Mouse (Mus musculus): ENCODE measurements around the gene D10Wsu102e. TPM values are rescaled to one million over a fixed set of nuclear protein-coding genes. Genes with fewer than 3 reads are reported as not detected.

The D10Wsu102e gene
- polyA plus RNA-seq, 1 experiment from 2014 or later = 1.2 TPM

DNA sequence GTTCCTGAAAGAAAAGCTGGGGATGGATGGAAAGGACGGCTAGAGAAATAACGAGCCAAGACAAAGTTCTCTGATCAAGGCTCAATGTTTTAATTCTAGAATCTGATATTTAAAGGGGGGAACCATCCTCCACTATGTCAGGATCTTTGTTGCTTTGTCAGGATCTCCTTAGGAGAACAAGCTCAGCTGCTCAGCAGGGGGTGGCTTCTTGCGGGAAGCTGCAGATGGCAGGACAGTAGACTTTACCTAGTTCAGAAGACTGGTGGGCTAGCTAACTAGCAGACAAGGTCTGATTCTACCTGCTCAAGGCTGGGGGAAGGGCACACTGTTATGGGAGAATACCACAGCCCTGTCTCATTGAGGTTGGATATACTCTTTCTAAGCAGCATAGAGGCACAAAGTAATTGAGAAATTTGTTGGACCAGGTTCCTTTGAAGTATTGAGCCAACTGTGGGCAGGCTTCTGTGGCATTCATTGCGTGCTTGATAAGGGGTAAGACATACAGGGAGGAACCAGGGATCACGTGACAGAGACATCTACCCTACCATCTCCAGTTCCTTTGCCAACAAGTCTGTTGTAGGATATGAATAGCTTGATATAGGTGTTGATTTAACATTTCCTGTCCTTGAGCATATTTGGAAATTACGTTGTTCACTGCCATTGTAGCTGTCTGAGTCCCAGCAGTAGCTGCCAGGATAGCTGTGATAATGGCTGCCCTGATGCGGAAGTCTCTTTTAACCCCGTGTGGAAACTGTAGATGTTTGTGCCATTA is 17.1 kb downstream of the D10Wsu102e start:
- H3K36me3 ChIP-seq (ENCODE audit: control insufficient read depth, insufficient read depth, low read length) = peaks cover 4% of the 10 kb centered on the region; the same call in 1 of the 2 replicates
- ATAC-seq (ENCODE audit: low read depth) = no peak
- H3K4me2 ChIP-seq (ENCODE audit: low read depth, low read length) = no peak overlapping the region
- H3K9ac ChIP-seq (replicated peaks; ENCODE audit: low read depth, low read length) = no peak overlapping the region
- no peaks in the 10 kb centered on the region for H3K4me1 ChIP-seq (ENCODE audit: control insufficient read depth, insufficient read depth, low read length)
- no peak overlapping the region for H3K27ac ChIP-seq (ENCODE audit: low read depth, low read length)
- no peaks in the 10 kb centered on the region for H3K27me3 ChIP-seq (ENCODE audit: control insufficient read depth, insufficient read depth, low read length)
- no peaks in the 10 kb centered on the region for H3K9me3 ChIP-seq (ENCODE audit: control insufficient read depth, low read length)
- WGBS = 94% methylated on average over 8 of the region's 8 CpGs
- no peak overlapping the region for H3K4me3 ChIP-seq (ENCODE audit: low read depth, low read length)

GRCm38 (mm10) chr10:83378083-83378833 is 18.2 kb downstream of the D10Wsu102e start:
- no peak; the same call in 1 of the 2 replicates for ATAC-seq (ENCODE audit: low read depth)
- Histone ChIP-seq H3K27ac (ENCODE audit: low read depth, low read length) (no peak overlapping the region), H3K4me1 (ENCODE audit: control insufficient read depth, insufficient read depth, low read length) (no peaks in the 10 kb centered on the region), H3K4me2 (ENCODE audit: low read depth, low read length) (no peak overlapping the region), H3K27me3 (ENCODE audit: control insufficient read depth, insufficient read depth, low read length) (no peaks in the 10 kb centered on the region), H3K9ac (replicated peaks; ENCODE audit: low read depth, low read length) (no peak overlapping the region), H3K9me3 (ENCODE audit: control insufficient read depth, low read length) (no peaks in the 10 kb centered on the region), H3K36me3 (ENCODE audit: control insufficient read depth, insufficient read depth, low read length) (peaks cover 4% of the 10 kb centered on the region; the same call in 1 of the 2 replicates), H3K4me3 (ENCODE audit: low read depth, low read length) (no peak overlapping the region)
- WGBS = 76% methylated on average over 9 of the region's 9 CpGs

- Histone ChIP-seq H3K4me3 (ENCODE audit: low read depth, low read length) (no peak overlapping the region), H3K27me3 (ENCODE audit: control insufficient read depth, insufficient read depth, low read length) (no peaks in the 10 kb centered on the region), H3K27ac (ENCODE audit: low read depth, low read length) (no peak overlapping the region), H3K4me1 (ENCODE audit: control insufficient read depth, insufficient read depth, low read length) (no peaks in the 10 kb centered on the region), H3K36me3 (ENCODE audit: control insufficient read depth, insufficient read depth, low read length) (no peaks in the 10 kb centered on the region), H3K4me2 (ENCODE audit: low read depth, low read length) (no peak overlapping the region), H3K9ac (replicated peaks; ENCODE audit: low read depth, low read length) (no peak overlapping the region), H3K9me3 (ENCODE audit: control insufficient read depth, low read length) (no peaks in the 10 kb centered on the region)
- 100% methylated on average over 2 of the region's 2 CpGs for WGBS
- no peak for ATAC-seq (ENCODE audit: low read depth)
These were observed 20.5 kb downstream of the D10Wsu102e start for GRCm38 (mm10) chr10:83380501-83380900.

DNA sequence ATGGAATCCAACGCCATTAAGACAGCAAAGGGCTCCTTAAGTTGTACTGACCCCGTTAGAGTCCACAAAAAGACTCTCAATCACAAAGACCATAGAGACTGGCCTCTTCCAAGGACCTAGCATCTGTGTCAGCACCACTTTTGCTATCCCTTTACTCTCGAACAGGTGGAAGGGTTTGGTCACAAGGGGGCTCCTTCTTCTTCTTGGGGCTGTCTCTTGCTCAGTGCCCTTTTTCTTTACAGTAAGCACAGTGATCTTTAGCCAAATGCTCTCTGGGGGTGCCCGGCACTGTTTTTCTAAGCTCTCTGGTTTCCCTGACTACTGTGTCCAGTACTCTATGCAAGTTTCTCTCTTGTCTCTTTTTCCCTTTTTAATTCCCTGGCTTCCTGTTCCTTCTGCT is 22.5 kb downstream of the D10Wsu102e start:
- no peak overlapping the region for H3K27ac ChIP-seq (ENCODE audit: low read depth, low read length)
- no peaks in the 10 kb centered on the region for H3K4me1 ChIP-seq (ENCODE audit: control insufficient read depth, insufficient read depth, low read length)
- no peak for ATAC-seq (ENCODE audit: low read depth)
- no peak overlapping the region for H3K4me2 ChIP-seq (ENCODE audit: low read depth, low read length)
- no peaks in the 10 kb centered on the region for H3K36me3 ChIP-seq (ENCODE audit: control insufficient read depth, insufficient read depth, low read length)
- H3K27me3 ChIP-seq (ENCODE audit: control insufficient read depth, insufficient read depth, low read length) = no peaks in the 10 kb centered on the region
- no peak overlapping the region for H3K9ac ChIP-seq (replicated peaks; ENCODE audit: low read depth, low read length)
- WGBS = 81% methylated on average over 4 of the region's 4 CpGs
- no peak overlapping the region for H3K4me3 ChIP-seq (ENCODE audit: low read depth, low read length)
- no peaks in the 10 kb centered on the region for H3K9me3 ChIP-seq (ENCODE audit: control insufficient read depth, low read length)

DNA sequence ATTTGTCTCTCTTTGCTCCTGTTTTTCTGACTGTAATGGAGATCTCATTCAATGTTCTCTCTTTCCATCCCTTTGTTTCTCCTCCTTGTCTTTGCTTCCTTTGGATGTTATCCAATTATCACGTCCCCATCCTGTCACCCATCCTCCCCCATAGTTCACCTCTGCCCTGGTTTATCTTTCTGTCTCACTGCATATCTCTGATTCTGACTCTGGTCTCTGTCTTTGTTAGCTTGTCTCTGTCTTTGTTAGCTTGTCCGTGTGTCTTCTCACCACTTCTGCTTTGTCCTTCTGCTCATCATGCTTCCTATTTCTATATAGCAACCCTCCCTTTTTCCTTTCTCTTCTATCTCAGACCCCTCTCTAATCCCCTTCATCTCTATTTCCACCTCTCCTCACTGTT is 23.0 kb downstream of the D10Wsu102e start:
- H3K36me3 ChIP-seq (ENCODE audit: control insufficient read depth, insufficient read depth, low read length) = no peaks in the 10 kb centered on the region
- H3K27me3 ChIP-seq (ENCODE audit: control insufficient read depth, insufficient read depth, low read length) = no peaks in the 10 kb centered on the region
- H3K4me2 ChIP-seq (ENCODE audit: low read depth, low read length) = no peak overlapping the region
- 88% methylated on average over 2 of the region's 2 CpGs for WGBS
- no peak for ATAC-seq (ENCODE audit: low read depth)
- H3K4me3 ChIP-seq (ENCODE audit: low read depth, low read length) = no peak overlapping the region
- H3K9ac ChIP-seq (replicated peaks; ENCODE audit: low read depth, low read length) = no peak overlapping the region
- H3K27ac ChIP-seq (ENCODE audit: low read depth, low read length) = no peak overlapping the region
- no peaks in the 10 kb centered on the region for H3K9me3 ChIP-seq (ENCODE audit: control insufficient read depth, low read length)
- no peaks in the 10 kb centered on the region for H3K4me1 ChIP-seq (ENCODE audit: control insufficient read depth, insufficient read depth, low read length)

DNA sequence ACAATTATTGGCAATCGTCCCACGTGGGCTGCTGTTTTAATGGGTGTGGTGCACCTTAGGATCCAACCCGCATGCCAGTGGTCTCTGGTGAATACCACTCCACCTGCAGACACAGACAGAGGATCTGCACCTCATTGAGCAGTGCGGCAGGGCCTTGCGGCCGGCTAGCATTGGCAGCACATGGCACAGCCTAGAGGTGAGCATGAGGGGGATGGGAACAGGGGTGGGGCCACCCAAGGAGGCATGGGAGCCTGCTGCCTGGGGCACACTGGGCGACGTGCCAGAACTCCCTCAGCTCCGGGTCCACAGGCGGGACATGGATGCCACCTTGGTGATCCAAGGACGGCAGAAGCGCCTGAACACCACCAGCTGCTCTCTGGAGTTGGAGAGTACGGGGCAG is 23.8 kb downstream of the D10Wsu102e start:
- WGBS = 89% methylated on average over 13 of the region's 13 CpGs

DNA sequence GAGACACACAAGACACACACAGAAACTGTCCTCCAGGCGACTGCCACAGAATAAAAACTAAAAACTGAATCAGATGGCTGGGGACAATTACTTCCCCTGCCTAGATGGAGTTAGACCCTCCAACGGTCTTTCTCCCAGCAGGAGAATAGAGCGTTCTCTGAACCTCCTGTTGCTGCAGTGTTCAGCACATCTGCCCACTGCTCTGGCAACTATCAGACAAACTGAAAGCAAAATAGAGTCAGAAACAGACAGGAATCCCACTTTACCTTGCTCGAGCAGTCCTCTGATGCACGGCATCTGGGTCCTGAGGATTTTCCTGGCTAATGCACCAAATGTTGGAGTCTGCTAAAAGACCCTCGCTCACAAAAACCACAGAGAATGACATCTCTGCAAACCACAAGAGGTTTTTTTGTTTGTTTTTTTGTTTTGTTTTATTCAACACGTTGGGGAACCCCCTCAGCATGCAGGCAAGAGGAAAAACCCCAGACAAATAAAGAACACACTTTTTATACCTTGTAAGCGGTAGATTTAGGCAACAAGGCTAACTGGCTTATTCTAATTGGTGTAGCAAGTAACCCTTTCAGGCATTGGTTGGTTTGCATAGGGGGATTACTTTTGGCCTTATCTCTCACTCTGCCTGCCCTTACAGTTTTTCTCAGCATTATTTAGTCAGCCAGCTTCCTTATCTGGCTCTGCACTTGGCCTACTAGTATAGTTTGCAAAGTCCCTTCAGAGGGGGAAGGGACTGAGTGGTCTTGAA is 24.6 kb downstream of the D10Wsu102e start:
- H3K36me3 ChIP-seq (ENCODE audit: control insufficient read depth, insufficient read depth, low read length) = no peaks in the 10 kb centered on the region
- WGBS = 92% methylated on average over 8 of the region's 8 CpGs

More for the DNA sequence above, 23.8 kb downstream of the D10Wsu102e start:
- no peak overlapping the region for H3K9ac ChIP-seq (replicated peaks; ENCODE audit: low read depth, low read length)
- H3K36me3 ChIP-seq (ENCODE audit: control insufficient read depth, insufficient read depth, low read length) = no peaks in the 10 kb centered on the region
- H3K4me3 ChIP-seq (ENCODE audit: low read depth, low read length) = no peak overlapping the region
- no peaks in the 10 kb centered on the region for H3K27me3 ChIP-seq (ENCODE audit: control insufficient read depth, insufficient read depth, low read length)
- H3K4me2 ChIP-seq (ENCODE audit: low read depth, low read length) = no peak overlapping the region
- no peaks in the 10 kb centered on the region for H3K4me1 ChIP-seq (ENCODE audit: control insufficient read depth, insufficient read depth, low read length)
- H3K27ac ChIP-seq (ENCODE audit: low read depth, low read length) = no peak overlapping the region
- ATAC-seq (ENCODE audit: low read depth) = no peak
- no peaks in the 10 kb centered on the region for H3K9me3 ChIP-seq (ENCODE audit: control insufficient read depth, low read length)

DNA sequence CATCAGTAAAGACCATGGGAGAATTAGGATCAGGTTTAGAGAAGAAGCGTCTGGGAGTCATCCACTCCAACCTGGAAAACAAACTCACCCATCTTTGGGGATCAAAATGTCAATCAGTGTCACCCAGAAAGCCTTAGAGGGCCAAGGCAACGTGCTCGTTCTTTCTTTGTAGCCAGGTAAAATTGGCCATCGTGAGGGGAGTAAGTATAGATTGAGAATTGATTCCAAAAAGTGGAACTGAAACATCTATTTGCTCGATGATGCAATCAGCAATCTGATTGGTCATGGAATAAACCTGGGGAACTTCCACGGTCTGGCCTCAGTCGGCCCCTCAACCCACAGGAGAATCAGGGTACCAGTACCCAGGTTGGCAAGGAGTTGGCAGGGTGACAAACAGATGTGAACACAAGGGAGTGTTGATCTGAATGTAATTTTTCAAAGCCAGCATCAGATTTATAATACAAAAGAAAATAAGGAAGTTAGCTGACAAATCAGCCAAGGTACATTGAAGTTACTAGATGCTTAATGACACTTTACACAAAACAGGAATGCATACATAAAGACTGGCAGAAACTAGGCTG is 25.4 kb downstream of the D10Wsu102e start:
- WGBS = 96% methylated on average over 7 of the region's 7 CpGs
- no peaks in the 10 kb centered on the region for H3K4me1 ChIP-seq (ENCODE audit: control insufficient read depth, insufficient read depth, low read length)

More for the DNA sequence above, 24.6 kb downstream of the D10Wsu102e start:
- no peak overlapping the region for H3K27ac ChIP-seq (ENCODE audit: low read depth, low read length)
- H3K9me3 ChIP-seq (ENCODE audit: control insufficient read depth, low read length) = no peaks in the 10 kb centered on the region
- ATAC-seq (ENCODE audit: low read depth) = no peak
- no peaks in the 10 kb centered on the region for H3K4me1 ChIP-seq (ENCODE audit: control insufficient read depth, insufficient read depth, low read length)
- H3K9ac ChIP-seq (replicated peaks; ENCODE audit: low read depth, low read length) = no peak overlapping the region
- no peak overlapping the region for H3K4me2 ChIP-seq (ENCODE audit: low read depth, low read length)
- H3K4me3 ChIP-seq (ENCODE audit: low read depth, low read length) = no peak overlapping the region
- no peaks in the 10 kb centered on the region for H3K27me3 ChIP-seq (ENCODE audit: control insufficient read depth, insufficient read depth, low read length)

More for the DNA sequence above, 25.4 kb downstream of the D10Wsu102e start:
- no peak overlapping the region for H3K4me2 ChIP-seq (ENCODE audit: low read depth, low read length)
- ATAC-seq (ENCODE audit: low read depth) = no peak
- no peak overlapping the region for H3K27ac ChIP-seq (ENCODE audit: low read depth, low read length)
- H3K36me3 ChIP-seq (ENCODE audit: control insufficient read depth, insufficient read depth, low read length) = no peaks in the 10 kb centered on the region
- no peaks in the 10 kb centered on the region for H3K27me3 ChIP-seq (ENCODE audit: control insufficient read depth, insufficient read depth, low read length)
- no peak overlapping the region for H3K4me3 ChIP-seq (ENCODE audit: low read depth, low read length)
- no peak overlapping the region for H3K9ac ChIP-seq (replicated peaks; ENCODE audit: low read depth, low read length)
- H3K9me3 ChIP-seq (ENCODE audit: control insufficient read depth, low read length) = no peaks in the 10 kb centered on the region

Data from neural tube, embryonic 14.5 days (tissue).